Mouse (Mus musculus): ENCODE data around the gene Gstt4.
"Not testable (repeated sequence)": the region's sequence is repeated elsewhere in the genome, so short reads cannot be mapped to it uniquely, and the experiment has no call there.

Gene Gstt4

DNA sequence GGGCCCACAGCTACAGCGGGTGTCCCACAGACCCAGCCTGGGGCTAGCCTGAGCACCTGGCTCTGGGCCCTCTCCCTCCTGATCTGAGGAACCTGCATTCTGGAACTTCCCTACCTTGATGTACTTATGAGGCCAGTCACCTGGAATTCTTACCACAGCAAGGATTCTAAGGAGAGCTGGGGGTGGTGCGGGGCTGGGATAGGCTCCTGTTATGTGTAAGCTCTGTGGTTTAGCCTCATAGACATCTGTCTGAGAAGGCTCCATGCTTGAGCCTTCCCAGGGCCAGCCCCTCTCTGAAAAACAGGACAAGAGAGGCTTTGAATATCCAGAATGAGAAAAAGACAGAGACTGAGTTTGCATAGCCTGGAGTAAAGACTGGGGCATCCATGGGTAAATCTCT, at the start of gene Gstt4:
Gene Gstt4 (minus strand): TSS at position 101 of the 400 bp plus-strand sequence.
- no peak for DNase-seq

DNA sequence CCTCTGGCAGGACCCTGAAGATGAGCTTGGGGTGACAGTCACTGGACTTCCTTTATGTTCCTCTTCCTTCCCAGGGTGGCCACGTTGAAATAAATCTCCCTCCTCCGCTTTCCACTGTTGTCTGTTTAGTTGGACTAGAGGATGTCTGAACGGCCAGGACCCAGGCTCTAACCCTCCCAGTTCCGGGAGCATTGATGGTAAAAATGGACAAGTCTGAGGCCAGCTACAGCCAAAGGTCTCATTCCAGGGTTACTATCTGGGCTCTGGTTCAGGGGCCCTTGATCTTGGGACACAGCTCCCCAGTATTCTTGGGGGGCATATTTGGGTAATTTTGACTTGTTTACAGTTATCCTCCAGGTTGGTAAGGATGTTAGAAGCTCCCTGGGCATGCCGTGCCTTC, 39.2 kb upstream of the Gstt4 start:
- DNase-seq, result no peak

DNA sequence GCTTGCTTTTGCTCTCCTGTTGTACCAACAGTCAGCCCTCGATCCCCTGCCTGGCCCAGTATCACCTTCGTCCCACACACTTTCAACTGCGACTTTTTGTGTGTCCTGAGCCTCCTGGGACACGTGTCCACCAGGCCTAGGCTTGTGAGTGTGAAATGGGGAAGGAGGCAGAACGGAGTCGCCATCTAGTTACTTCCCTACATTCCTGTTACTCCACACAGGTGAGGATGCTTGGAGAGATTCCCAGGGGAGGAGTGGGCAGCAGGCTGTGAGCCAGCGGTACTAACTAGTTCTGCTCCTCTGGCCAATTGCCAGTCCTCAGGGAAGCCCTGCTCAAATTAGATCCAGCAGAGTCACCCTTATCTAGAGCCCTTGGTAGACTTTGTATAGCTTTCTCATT, 38.4 kb upstream of the Gstt4 start:
- no peak for DNase-seq

- peak; percentile 72 to 80 for DNase-seq
Observed at GRCm38 (mm10) chr10:75859786-75860470, 37.6 kb upstream of the Gstt4 start, which contains the start of gene Mif. Mif (minus strand) TSS chr10:75860240.

DNA sequence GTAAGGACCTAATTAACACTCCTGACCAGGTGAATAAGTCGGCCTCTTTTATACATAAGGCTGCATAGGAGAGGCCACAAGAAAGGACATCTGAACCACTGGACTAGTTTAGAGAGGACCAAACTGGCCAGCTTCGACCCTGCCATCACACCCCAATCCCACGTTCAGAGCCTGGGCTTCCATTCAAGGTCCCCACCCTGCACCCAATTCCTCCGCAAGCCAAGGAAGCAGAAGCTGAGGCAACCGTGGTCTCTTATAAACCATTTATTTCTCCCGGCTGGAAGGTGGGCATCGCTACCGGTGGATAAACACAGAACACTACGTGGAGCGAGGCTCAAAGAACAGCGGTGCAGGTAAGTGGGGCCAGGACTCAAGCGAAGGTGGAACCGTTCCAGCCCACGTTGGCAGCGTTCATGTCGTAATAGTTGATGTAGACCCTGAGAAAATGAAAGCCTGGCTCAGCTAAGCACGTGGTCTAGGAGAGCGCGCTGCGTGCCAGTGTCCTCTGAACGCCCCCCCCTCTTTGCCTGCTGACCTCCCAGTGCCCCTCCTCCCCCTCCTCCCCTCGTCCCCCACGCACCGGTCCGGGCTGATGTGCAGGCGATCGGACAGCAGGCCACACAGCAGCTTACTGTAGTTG, 36.9 kb upstream of the Gstt4 start:
- DNase-seq, result no peak

DNA sequence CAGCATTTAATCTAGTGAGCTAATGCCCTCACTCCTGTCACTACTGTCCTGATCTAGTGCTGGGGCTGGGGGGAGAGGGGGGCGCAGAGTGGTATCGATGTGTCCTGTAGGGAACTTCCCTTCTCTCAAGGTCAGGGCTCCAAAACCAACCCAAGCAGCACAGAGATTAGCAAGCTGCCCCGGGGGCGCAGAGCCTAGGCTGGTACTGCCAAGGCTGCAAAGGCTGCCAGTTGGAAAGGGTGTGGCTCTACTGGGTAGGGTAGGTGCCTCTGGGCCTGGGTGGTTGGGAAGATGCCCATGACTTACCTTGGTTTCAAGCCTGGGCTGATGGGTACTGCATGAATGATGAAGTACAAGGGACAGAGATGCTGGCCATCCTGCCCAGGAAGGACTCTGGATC, 35.3 kb upstream of the Gstt4 start:
- no peak for DNase-seq

- no peak for DNase-seq
Observed at GRCm38 (mm10) chr10:75856976-75857375, 34.6 kb upstream of the Gstt4 start.

DNA sequence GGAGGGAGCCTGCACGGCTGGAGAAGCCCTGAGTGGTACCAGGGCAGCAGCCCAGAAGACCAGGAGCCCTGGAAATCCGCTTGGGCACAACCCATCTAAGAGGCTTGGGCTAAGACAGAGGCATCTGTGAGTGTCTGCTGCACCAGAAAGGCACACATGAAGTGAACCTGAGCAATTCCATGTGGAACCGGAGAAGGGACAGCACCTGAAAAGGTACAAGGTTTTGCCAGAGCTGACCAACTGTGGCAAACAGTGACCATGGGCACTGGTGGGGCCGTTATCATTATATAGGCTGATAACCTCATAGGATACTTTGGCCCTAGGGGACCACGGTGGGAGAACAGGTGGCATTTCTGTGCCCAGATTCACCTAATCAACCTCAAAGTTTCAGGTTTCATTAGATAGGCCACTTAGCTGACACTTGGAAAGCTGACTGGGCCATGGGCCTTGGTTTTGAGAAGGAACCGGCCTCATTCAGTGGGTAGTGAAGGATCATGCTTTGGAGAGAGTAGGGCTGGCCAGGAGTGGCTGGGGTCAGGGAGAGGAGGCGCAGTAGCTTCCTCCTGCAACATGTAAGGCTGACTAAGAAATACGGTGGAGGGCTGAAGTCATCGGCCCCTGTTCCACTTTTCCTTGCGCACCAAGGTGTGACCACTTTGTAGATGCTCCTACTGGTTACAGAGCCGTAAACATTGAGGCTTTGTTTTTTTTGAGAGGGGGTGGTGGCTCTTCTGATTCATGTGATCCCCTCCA, 34.0 kb upstream of the Gstt4 start:
- no peak for DNase-seq

DNA sequence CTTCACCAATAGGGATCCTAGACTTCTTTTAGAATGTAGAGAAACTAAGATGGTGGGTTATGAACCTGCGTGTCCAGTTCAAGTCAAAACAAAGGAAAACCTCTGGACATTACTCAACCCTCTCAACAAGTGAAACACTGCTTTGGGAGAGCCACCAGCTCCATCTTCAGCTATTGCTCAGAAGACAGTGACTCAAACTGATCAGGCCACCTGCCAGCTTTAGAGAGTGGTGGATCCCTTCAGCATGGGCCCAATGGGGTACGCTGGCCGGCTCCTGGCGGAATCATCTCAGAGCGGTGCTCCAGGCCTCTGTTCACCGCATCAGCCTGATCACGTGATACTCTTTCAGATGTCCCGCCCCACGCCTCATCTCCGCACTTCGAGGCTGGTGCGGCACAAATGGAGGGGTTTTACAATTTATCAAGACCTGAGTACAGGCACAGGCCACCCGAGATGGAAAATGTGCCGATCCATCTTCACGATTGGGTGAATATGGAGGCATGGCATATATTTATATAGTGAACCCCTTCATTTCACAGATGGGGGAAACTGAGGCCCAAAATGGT, 33.2 kb upstream of the Gstt4 start:
- DNase-seq, result no peak

GRCm38 (mm10) chr10:75854791-75855190, 32.4 kb upstream of the Gstt4 start:
- no peak for DNase-seq

- DNase-seq, result no peak
Observed at GRCm38 (mm10) chr10:75854096-75854495, 31.8 kb upstream of the Gstt4 start.

DNA sequence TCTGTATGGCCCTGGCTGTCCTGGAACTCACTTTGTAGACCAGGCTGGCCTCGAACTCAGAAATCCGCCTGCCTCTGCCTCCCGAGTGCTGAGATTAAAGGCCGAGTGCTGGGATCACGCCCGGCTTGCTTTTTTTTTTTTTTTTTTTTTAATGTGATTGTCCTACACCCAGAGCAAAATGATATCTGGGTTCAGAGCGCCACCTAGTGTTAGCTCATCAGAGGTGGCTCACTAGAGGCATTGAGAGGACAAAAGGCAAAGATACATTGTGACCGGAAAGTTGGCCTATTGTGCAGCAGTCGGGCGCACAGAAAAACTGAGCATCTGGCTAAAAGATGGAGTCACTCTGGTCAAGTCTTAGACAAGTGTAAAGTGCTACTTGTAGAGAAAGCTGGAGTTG, 31.1 kb upstream of the Gstt4 start:
- DNase-seq, result peak; percentile 43 to 61

GRCm38 (mm10) chr10:75852539-75853125, 30.3 kb upstream of the Gstt4 start:
- DNase-seq, result no peak

GRCm38 (mm10) chr10:75851681-75852080, 29.3 kb upstream of the Gstt4 start:
- DNase-seq, result no peak

DNA sequence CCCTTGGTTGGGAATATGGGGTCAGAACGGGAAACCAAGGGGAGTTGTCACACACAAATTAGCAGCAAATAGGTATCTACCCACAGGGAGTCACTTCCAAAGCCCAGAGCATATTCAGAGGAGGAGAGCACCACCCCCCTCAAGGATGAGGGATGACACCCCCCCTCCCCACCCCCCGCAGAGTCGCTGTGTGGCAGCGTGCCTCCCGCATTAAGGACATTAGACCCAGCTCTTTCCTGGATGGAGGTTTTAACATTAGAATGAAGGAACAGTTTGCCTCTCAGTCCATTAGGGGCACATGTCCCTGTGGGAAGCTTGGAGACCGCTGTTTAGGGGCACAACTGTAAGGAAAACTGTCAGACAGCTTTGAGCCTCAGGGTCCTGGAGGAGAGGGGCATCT, 28.7 kb upstream of the Gstt4 start:
- no peak for DNase-seq

DNA sequence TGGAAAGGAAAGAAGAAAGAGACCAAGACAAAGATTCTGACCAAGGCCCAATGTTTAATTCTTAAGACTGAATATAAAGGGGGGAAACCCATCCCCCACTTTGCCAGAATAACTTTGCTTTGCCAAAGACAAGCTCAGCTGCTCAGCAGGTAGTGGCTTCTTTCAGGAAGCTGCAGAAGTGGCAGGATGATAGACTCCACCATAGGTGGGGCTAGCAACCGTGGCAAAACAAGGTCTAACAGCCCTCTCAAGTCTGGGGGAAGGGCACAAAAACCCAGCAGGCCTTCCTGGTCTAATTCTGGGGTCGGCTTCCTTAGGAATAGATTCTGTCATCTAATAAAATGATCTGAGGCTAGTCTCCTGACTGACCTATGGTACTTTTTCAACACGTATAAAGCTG, 26.0 kb upstream of the Gstt4 start:
- DNase-seq, result no peak

GRCm38 (mm10) chr10:75845306-75845930, 23.1 kb upstream of the Gstt4 start:
- no peak for DNase-seq

DNA sequence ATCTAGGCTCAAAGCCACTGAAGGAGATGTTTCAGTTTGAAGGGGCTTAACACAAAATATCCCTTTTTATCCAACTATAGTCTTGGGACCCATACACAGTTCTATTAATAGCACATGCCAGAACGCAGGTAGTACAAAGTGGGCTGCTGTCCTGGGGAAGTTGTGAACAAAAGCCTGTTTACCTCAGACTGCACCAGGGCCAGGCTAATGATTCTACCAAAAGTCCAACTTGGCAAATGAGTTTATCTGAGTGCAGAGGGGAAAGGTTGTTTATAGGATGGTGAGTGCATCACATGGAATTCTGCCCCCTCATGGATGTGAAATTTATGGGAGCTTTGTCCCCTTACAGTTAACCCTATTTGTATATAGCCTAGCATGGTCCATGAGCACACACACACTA, 22.5 kb upstream of the Gstt4 start:
- no peak for DNase-seq

GRCm38 (mm10) chr10:75843898-75844297, 21.6 kb upstream of the Gstt4 start:
- DNase-seq, result not testable (repeated sequence)

DNA sequence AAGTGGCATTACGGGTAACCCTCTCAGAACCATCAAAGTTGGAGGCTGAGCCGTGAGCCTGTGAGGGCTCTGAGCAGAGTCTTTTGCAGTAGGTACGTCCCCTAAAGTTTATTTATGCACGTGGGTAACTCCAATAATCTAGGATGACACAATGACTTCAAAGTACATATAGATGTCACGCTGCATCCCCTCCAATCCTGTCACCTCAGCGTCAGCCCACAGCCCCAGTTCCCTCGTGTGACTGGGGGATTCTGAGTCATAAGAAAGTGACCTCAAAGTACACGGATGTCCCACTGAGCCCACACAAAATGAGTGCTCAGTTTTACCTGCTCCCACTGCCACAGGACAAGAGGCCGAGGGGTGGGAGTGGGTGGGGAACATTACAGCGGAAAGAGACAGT, 16.7 kb upstream of the Gstt4 start:
- DNase-seq, result no peak

- DNase-seq, result peak; percentile 81 to 88
Observed at GRCm38 (mm10) chr10:75837248-75837759, 15.0 kb upstream of the Gstt4 start, which contains the start of gene Gstt2. Gstt2 (minus strand) TSS chr10:75837424.

Data from thymus, adult 18-20 months (tissue).